Mouse (Mus musculus): Measurements from ENCODE around the gene Dbx1. TPM values are rescaled to one million over a fixed set of nuclear protein-coding genes. Genes with fewer than 3 reads are reported as not detected.

Dbx1 gene
- total RNA-seq (2021): not detected

- DNase-seq (ENCODE audit: extremely low spot score in 1 of 2, low spot score in 1 of 2): no peak
Observed at GRCm38 (mm10) chr7:49636491-49637115, at the start of gene Dbx1. Dbx1 (minus strand) TSS chr7:49636849.

GRCm38 (mm10) chr7:49678826-49679377 is 42.3 kb upstream of the Dbx1 start:
- DNase-seq (ENCODE audit: extremely low spot score in 1 of 2, low spot score in 1 of 2): no peak

- no peak for DNase-seq (ENCODE audit: extremely low spot score in 1 of 2, low spot score in 1 of 2)
Observed at GRCm38 (mm10) chr7:49678100-49678825, 41.6 kb upstream of the Dbx1 start.

GRCm38 (mm10) chr7:49677166-49677565 is 40.5 kb upstream of the Dbx1 start:
- DNase-seq (ENCODE audit: extremely low spot score in 1 of 2, low spot score in 1 of 2): no peak

GRCm38 (mm10) chr7:49676627-49677026 is 40.0 kb upstream of the Dbx1 start:
- DNase-seq (ENCODE audit: extremely low spot score in 1 of 2, low spot score in 1 of 2): no peak

- no peak for DNase-seq (ENCODE audit: extremely low spot score in 1 of 2, low spot score in 1 of 2)
Observed at GRCm38 (mm10) chr7:49668260-49668857, 31.7 kb upstream of the Dbx1 start.

GRCm38 (mm10) chr7:49663575-49663974 is 26.9 kb upstream of the Dbx1 start:
- DNase-seq (ENCODE audit: extremely low spot score in 1 of 2, low spot score in 1 of 2): no peak

GRCm38 (mm10) chr7:49662492-49663026 is 25.9 kb upstream of the Dbx1 start:
- no peak for DNase-seq (ENCODE audit: extremely low spot score in 1 of 2, low spot score in 1 of 2)

- DNase-seq (ENCODE audit: extremely low spot score in 1 of 2, low spot score in 1 of 2): no peak
Observed at GRCm38 (mm10) chr7:49661811-49662491, 25.3 kb upstream of the Dbx1 start.

GRCm38 (mm10) chr7:49640709-49641305 is 4.2 kb upstream of the Dbx1 start:
- no peak for DNase-seq (ENCODE audit: extremely low spot score in 1 of 2, low spot score in 1 of 2)

GRCm38 (mm10) chr7:49639864-49640708 is 3.4 kb upstream of the Dbx1 start:
- no peak for DNase-seq (ENCODE audit: extremely low spot score in 1 of 2, low spot score in 1 of 2)

GRCm38 (mm10) chr7:49638941-49639776 is 2.5 kb upstream of the Dbx1 start:
- no peak for DNase-seq (ENCODE audit: extremely low spot score in 1 of 2, low spot score in 1 of 2)

GRCm38 (mm10) chr7:49637851-49638663 is 1.4 kb upstream of the Dbx1 start:
- DNase-seq (ENCODE audit: extremely low spot score in 1 of 2, low spot score in 1 of 2): no peak

GRCm38 (mm10) chr7:49637281-49637680 is 632 bp upstream of the Dbx1 start:
- no peak for DNase-seq (ENCODE audit: extremely low spot score in 1 of 2, low spot score in 1 of 2)

GRCm38 (mm10) chr7:49635971-49636370 is 678 bp downstream of the Dbx1 start:
- DNase-seq (ENCODE audit: extremely low spot score in 1 of 2, low spot score in 1 of 2): peak in 1 of 2 experiments; percentile 8

- DNase-seq (ENCODE audit: extremely low spot score in 1 of 2, low spot score in 1 of 2): no peak
Observed at GRCm38 (mm10) chr7:49635074-49635621, 1.5 kb downstream of the Dbx1 start.

Measured in layer of hippocampus, postnatal 25 days (tissue).